Mouse (Mus musculus): ENCODE data around the gene Tmem237.
A peak's percentile ranks its signal among the peaks of the same experiment; 100 is the strongest.

Tmem237 gene

GRCm38 (mm10) chr1:59119720-59120457 lies at the start of gene Tmem237:
Gene Tmem237 (minus strand): TSS chr1:59120408.
- DNase-seq (ENCODE audit: low spot score) = peak; percentile 87

DNA sequence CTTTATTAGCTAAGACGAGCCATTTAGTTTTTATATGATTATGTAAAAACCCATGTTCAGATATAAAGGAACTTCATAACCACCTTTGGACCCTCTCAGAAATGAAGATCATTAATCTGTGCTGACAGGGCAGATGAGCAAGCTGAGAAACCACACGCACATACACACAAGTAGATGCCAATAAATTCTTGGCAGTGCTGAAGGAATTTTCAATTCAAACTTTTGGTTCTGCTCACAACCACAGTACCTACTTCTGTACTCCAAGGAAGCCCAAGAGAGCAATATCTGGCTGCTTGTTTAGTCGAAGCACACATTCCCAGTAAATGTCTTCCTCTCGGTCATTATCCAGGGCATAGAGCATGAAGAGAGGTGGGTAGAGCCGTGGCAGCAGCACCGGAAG lies 49.4 kb upstream of the Tmem237 start:
- no peak for DNase-seq (ENCODE audit: low spot score)

DNA sequence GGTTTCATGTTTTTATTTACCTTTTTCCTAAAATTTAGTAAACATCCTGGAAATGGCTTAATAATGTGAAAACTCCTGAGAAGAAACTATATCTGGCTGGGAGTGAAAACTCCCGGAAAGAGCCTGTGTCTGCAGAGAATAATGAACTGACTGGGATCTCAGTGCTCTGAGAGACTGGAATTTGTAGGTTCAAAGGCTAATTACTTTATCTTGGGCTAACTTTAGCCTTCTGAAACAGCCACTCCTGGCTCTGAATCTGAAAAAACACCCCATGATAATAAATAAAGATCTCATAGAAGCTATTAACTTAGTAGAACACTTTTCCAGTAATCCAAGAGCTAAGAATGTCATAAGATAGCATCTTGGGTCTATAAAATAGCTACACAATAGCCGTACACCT lies 48.3 kb upstream of the Tmem237 start:
- no peak for DNase-seq (ENCODE audit: low spot score)

DNA sequence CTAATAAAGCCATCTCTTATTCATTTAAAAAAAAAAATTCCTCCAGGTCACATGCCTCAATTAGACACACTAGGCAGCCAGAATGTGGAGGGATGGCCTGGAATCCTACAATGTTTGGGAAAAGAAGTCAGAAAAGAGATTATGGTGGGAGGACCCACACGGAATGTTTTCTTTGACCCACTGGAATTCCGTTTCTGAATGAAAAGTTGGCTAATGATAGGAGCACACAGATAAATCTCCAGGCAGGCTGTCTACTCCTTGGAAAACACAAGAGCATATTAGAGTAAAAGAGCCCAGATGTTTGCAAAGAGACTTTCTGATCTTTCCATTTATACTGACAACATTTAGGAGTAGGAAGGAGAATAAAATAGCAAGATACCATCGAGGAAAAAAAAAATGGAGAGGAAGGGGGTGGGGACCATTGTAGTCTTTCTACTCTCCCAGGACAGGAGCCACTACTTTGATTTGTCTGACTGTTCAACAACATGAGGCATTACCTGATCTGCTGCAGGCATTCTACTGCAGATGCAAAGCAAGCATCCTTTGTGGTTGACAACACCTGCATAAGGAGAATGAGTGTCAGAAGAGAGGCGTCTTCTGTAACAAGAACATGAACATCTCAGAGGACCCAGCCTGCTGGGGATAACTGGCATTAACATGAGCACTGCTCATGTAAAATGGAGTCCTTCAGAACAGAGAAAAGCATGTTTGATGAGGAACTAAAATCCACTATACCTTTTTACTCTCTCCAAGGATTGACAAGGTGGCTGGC lies 47.6 kb upstream of the Tmem237 start:
- DNase-seq (ENCODE audit: low spot score) = no peak

DNA sequence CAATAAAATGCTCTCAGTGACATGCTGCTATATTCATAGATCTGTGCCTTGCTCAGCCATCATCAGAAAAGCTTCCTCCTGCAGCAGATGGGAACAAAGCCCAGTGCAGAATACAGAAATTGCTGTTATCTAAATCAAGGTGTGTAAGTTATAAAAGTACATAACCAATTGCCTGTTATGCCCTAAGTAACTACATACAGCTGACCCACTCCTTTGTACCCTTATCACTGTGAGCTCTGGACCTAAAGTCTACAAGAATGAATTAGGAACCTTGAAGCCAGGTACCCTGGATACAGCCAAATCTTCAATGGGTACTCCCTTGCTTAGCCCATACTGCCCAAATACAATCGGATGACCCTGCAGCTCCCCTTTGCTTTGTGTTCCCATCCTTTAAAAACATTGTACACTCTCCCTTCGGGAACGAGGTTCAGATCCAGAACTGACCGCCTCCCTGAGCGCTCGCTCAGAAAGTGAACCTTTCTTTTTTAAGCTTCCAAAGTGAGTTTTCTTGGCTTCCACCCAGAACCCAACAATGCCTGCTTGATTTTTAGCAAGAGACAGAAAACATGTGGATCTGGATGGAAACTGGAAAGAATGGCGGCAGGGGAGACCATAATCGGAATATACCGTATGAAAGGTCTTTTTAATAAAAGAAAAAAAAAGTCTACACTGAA lies 46.2 kb upstream of the Tmem237 start:
- no peak for DNase-seq (ENCODE audit: low spot score)

GRCm38 (mm10) chr1:59163918-59164317 lies 43.7 kb upstream of the Tmem237 start:
- DNase-seq (ENCODE audit: low spot score) = no peak

- DNase-seq (ENCODE audit: low spot score) = peak; percentile 60
Observed at GRCm38 (mm10) chr1:59163030-59163461, 42.8 kb upstream of the Tmem237 start, which contains the start of gene Mpp4. Gene Mpp4 (minus strand): TSS chr1:59163389.

- DNase-seq (ENCODE audit: low spot score) = no peak
Observed at GRCm38 (mm10) chr1:59162309-59163024, 42.3 kb upstream of the Tmem237 start.

GRCm38 (mm10) chr1:59161396-59161795 lies 41.2 kb upstream of the Tmem237 start:
- DNase-seq (ENCODE audit: low spot score) = no peak

DNA sequence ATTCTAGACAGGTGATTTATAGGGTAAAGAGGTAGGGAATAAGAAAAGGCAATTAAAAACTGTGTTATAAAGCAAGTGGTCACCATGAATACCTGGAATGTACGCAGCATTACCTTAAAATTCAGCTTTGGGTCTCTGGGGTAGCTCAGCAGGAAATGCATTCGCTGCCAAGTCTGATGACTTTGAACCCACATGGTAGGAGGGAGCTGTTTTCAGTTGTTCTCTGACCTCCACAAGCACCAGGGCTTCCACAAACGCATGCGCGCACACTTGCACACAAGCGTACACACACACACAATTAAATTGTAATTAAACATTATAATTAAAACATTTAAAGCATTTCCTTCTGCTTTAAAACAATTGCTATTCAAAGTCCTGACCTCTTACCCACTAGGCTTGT lies 40.7 kb upstream of the Tmem237 start:
- no peak for DNase-seq (ENCODE audit: low spot score)

GRCm38 (mm10) chr1:59159136-59159535 lies 38.9 kb upstream of the Tmem237 start:
- DNase-seq (ENCODE audit: low spot score) = no peak

- no peak for DNase-seq (ENCODE audit: low spot score)
Observed at GRCm38 (mm10) chr1:59158498-59158897, 38.3 kb upstream of the Tmem237 start.

DNA sequence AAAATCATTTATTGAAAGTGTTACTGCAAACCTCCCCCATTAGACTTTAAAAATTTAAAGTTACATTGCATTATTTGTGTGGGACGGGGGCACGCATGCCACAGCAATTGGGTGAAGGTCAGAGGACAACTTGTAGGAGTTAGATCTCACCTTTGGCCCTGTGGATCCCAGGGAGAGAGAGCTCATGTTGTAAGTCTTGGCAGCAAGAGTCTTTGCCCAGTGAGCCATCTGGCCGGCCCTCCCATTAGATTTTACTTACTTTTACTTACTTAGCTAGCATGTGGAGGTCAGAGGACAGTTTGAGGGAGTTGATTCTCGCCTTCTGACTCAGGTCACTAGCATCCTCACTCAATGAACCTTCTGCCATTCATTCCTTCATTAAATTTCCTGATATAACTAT lies 37.6 kb upstream of the Tmem237 start:
- no peak for DNase-seq (ENCODE audit: low spot score)

DNA sequence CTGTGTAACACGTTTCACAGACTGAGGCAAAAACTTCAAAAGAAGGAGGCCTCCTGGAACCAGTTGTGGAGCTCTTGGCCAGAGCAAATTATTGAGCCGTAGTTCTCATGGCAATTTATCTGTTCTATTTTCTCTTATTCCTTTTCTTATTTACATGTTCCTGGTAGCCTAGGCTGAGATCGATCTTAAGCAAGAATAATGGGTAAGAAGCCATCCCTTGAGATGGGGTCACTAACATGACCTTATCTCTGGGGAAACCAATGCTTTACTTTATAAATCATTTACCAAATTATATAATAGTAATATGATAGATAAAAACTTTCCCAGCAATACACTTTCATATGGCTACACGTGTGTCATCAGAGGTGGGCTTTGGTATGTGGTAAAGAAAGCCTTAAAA lies 32.1 kb upstream of the Tmem237 start:
- DNase-seq (ENCODE audit: low spot score) = no peak

GRCm38 (mm10) chr1:59150542-59150941 lies 30.3 kb upstream of the Tmem237 start:
- DNase-seq (ENCODE audit: low spot score) = no peak

GRCm38 (mm10) chr1:59144543-59144942 lies 24.3 kb upstream of the Tmem237 start:
- no peak for DNase-seq (ENCODE audit: low spot score)

GRCm38 (mm10) chr1:59142809-59143208 lies 22.6 kb upstream of the Tmem237 start:
- no peak for DNase-seq (ENCODE audit: low spot score)

- DNase-seq (ENCODE audit: low spot score) = no peak
Observed at GRCm38 (mm10) chr1:59134419-59134818, 14.2 kb upstream of the Tmem237 start.

GRCm38 (mm10) chr1:59128879-59129278 lies 8.7 kb upstream of the Tmem237 start:
- DNase-seq (ENCODE audit: low spot score) = no peak

DNA sequence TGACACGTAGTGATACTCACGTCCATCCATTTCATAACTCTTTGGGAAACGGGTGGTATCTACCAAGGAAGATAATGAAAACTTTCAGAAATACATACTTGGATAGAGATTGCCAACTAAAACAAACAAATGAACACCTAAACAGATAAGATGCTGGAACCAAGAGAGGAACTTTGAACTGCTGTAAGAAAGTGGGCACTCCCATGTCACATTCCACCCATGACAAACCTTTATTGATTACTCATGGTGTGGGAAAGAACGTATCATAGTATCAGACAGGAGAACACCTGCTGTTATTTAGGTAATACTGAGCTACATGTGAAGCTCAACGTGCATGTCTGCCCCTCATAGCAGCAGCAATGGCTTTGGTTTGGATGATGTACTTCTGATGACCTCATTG lies 5.3 kb upstream of the Tmem237 start:
- no peak for DNase-seq (ENCODE audit: low spot score)

- DNase-seq (ENCODE audit: low spot score) = no peak
Observed at GRCm38 (mm10) chr1:59110524-59110923, 9.7 kb downstream of the Tmem237 start.

DNA sequence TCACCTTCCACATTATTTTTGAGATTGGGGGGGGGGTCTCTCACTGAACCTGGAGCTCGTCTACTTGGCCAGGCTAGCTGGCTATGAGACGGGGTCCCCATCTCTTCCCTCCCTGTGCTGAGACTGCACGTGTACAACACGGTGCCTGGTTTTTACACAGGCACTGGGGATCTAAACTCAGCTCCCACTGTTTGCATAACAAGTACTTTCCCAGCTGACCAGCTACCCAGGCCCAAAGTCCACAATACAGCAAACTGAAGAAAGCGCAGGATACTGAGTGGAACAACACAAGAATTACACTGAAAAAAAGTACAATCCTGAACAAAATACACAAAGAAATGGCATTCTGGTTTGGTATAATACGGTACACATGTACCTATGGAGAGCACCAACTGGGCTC lies 18.1 kb downstream of the Tmem237 start:
- no peak for DNase-seq (ENCODE audit: low spot score)

All from left cerebral cortex, adult 11 months (tissue).